Mouse (Mus musculus) frontal cortex, adult (tissue): ENCODE data around the gene Mafg.
"Not testable (repeated sequence)": the region's sequence is repeated elsewhere in the genome, so short reads cannot be mapped to it uniquely, and the experiment has no call there.

Source experiments
- ATAC-seq: cut with Nextera tagmentation; 2 replicates; pipeline ENCODE4 v1.9.2; 2017; ENCODE audit warnings: mild to moderate bottlenecking, moderate library complexity, mixed read lengths; ENCODE audit not compliant: low TSS enrichment

The Mafg gene

GRCm38 (mm10) chr11:120633520-120634343 lies at the start of gene Mafg:
Gene Mafg, minus strand, starts transcription at chr11:120633600.
- ATAC-seq = peak; percentile 88

- no peak for ATAC-seq
These were observed 49.3 kb upstream of the Mafg start for GRCm38 (mm10) chr11:120682683-120683082.

GRCm38 (mm10) chr11:120679909-120680308 lies 46.5 kb upstream of the Mafg start:
- ATAC-seq = no peak

GRCm38 (mm10) chr11:120676951-120677350 lies 43.6 kb upstream of the Mafg start:
- no peak for ATAC-seq

- ATAC-seq = not testable (repeated sequence)
These were observed 42.5 kb upstream of the Mafg start for GRCm38 (mm10) chr11:120675875-120676274.

GRCm38 (mm10) chr11:120673594-120674122 lies 40.3 kb upstream of the Mafg start:
- no peak for ATAC-seq

- ATAC-seq = peak; percentile 98
These were observed 39.5 kb upstream of the Mafg start, which contains the start of gene Aspscr1 for GRCm38 (mm10) chr11:120672687-120673593. Gene Aspscr1, plus strand, starts transcription at chr11:120672973.

- no peak for ATAC-seq
These were observed 33.2 kb upstream of the Mafg start for GRCm38 (mm10) chr11:120666617-120667016.

GRCm38 (mm10) chr11:120665406-120665805 lies 32.0 kb upstream of the Mafg start:
- ATAC-seq = no peak

GRCm38 (mm10) chr11:120663714-120664113 lies 30.3 kb upstream of the Mafg start:
- no peak for ATAC-seq

- ATAC-seq = no peak
These were observed 29.4 kb upstream of the Mafg start for GRCm38 (mm10) chr11:120662759-120663158.

- ATAC-seq = no peak
These were observed 27.7 kb upstream of the Mafg start, which contains the start of gene Notum for GRCm38 (mm10) chr11:120661076-120661460. Gene Notum, minus strand, starts transcription at chr11:120661175.

GRCm38 (mm10) chr11:120660301-120661075 lies 27.1 kb upstream of the Mafg start:
- ATAC-seq = no peak

GRCm38 (mm10) chr11:120659509-120660300 lies 26.3 kb upstream of the Mafg start:
- ATAC-seq = no peak

GRCm38 (mm10) chr11:120658876-120659410 lies 25.5 kb upstream of the Mafg start:
- no peak for ATAC-seq

GRCm38 (mm10) chr11:120657301-120657700 lies 23.9 kb upstream of the Mafg start:
- no peak for ATAC-seq

GRCm38 (mm10) chr11:120654741-120655140 lies 21.3 kb upstream of the Mafg start:
- no peak for ATAC-seq

GRCm38 (mm10) chr11:120651872-120652271 lies 18.5 kb upstream of the Mafg start:
- ATAC-seq = no peak

- peak; percentile 42; the same call in 1 of the 2 replicates for ATAC-seq
These were observed 14.6 kb upstream of the Mafg start, which contains the start of gene Myadml2 for GRCm38 (mm10) chr11:120648001-120648476. Gene Myadml2, minus strand, starts transcription at chr11:120648158.
